Mouse (Mus musculus): ENCODE results near the gene Rhoj. TPM values are rescaled to one million over a fixed set of nuclear protein-coding genes. Genes with fewer than 3 reads are reported as not detected.

The Rhoj gene
- polyA plus RNA-seq, 1 experiment, result 17.5 TPM

- H3K4me3 ChIP-seq (ENCODE audit: low read depth, low read length), result no peak overlapping the region
- whole genome bisulfite sequencing, result 55% methylated on average over 9 of the region's 9 CpGs
- no peaks in the 10 kb centered on the region for H3K27me3 ChIP-seq (ENCODE audit: control insufficient read depth, insufficient read depth, low read length)
- H3K36me3 ChIP-seq (ENCODE audit: control insufficient read depth, insufficient read depth, low read length), result no peaks in the 10 kb centered on the region
- no peaks in the 10 kb centered on the region for H3K4me1 ChIP-seq (ENCODE audit: control insufficient read depth, insufficient read depth, insufficient read length, low read length)
- no peak for TF ChIP-seq POLR2A (IDR thresholded peaks at IDR 0.05; ENCODE audit: low read depth, low read length)
- no peak for TF ChIP-seq CTCF (IDR thresholded peaks at IDR 0.05; ENCODE audit: extremely low read depth, insufficient read length, insufficient replicate concordance, low read depth, low read length)
- no peak overlapping the region for H3K27ac ChIP-seq (ENCODE audit: insufficient read depth, low read depth, low read length)
Observed at GRCm38 (mm10) chr12:75412964-75413363, 104.8 kb downstream of the Rhoj start.

GRCm38 (mm10) chr12:75414991-75415390 is 106.9 kb downstream of the Rhoj start:
- Histone ChIP-seq H3K36me3 (ENCODE audit: control insufficient read depth, insufficient read depth, low read length) (no peaks in the 10 kb centered on the region), H3K4me3 (ENCODE audit: low read depth, low read length) (no peak overlapping the region), H3K27ac (ENCODE audit: insufficient read depth, low read depth, low read length) (no peak overlapping the region), H3K27me3 (ENCODE audit: control insufficient read depth, insufficient read depth, low read length) (no peaks in the 10 kb centered on the region), H3K4me1 (ENCODE audit: control insufficient read depth, insufficient read depth, insufficient read length, low read length) (no peaks in the 10 kb centered on the region)
- no peak for TF ChIP-seq CTCF (IDR thresholded peaks at IDR 0.05; ENCODE audit: extremely low read depth, insufficient read length, insufficient replicate concordance, low read depth, low read length)
- TF ChIP-seq POLR2A (IDR thresholded peaks at IDR 0.05; ENCODE audit: low read depth, low read length), result no peak
- 59% methylated on average over 6 of the region's 6 CpGs for WGBS

- no peak for TF ChIP-seq POLR2A (IDR thresholded peaks at IDR 0.05; ENCODE audit: low read depth, low read length)
- TF ChIP-seq CTCF (IDR thresholded peaks at IDR 0.05; ENCODE audit: extremely low read depth, insufficient read length, insufficient replicate concordance, low read depth, low read length), result no peak
- WGBS, result 81% methylated on average over 4 of the region's 4 CpGs
Observed at GRCm38 (mm10) chr12:75416681-75417080, 108.6 kb downstream of the Rhoj start, which contains the start of gene Gphb5. Gene Gphb5, minus strand, starts transcription at chr12:75416781.

GRCm38 (mm10) chr12:75424359-75424758 is 116.2 kb downstream of the Rhoj start:
- Histone ChIP-seq H3K4me1 (ENCODE audit: control insufficient read depth, insufficient read depth, insufficient read length, low read length) (no peaks in the 10 kb centered on the region), H3K4me3 (ENCODE audit: low read depth, low read length) (no peak overlapping the region), H3K27me3 (ENCODE audit: control insufficient read depth, insufficient read depth, low read length) (no peaks in the 10 kb centered on the region), H3K27ac (ENCODE audit: insufficient read depth, low read depth, low read length) (no peak overlapping the region), H3K36me3 (ENCODE audit: control insufficient read depth, insufficient read depth, low read length) (no peaks in the 10 kb centered on the region)
- 57% methylated on average over 7 of the region's 7 CpGs for WGBS
- TF ChIP-seq CTCF (IDR thresholded peaks at IDR 0.05; ENCODE audit: extremely low read depth, insufficient read length, insufficient replicate concordance, low read depth, low read length), result no peak
- TF ChIP-seq POLR2A (IDR thresholded peaks at IDR 0.05; ENCODE audit: low read depth, low read length), result no peak

More at GRCm38 (mm10) chr12:75416681-75417080, 108.6 kb downstream of the Rhoj start, which contains the start of gene Gphb5:
- H3K27me3 ChIP-seq (ENCODE audit: control insufficient read depth, insufficient read depth, low read length), result no peaks in the 10 kb centered on the region
- no peak within 1 kb of the TSS for H3K4me3 ChIP-seq (ENCODE audit: low read depth, low read length)
- no peak within 1 kb of the TSS for H3K27ac ChIP-seq (ENCODE audit: insufficient read depth, low read depth, low read length)
- H3K36me3 ChIP-seq (ENCODE audit: control insufficient read depth, insufficient read depth, low read length), result no peaks in the 10 kb centered on the region
- no peaks in the 10 kb centered on the region for H3K4me1 ChIP-seq (ENCODE audit: control insufficient read depth, insufficient read depth, insufficient read length, low read length)

GRCm38 (mm10) chr12:75424817-75425216 is 116.7 kb downstream of the Rhoj start:
- Histone ChIP-seq H3K4me1 (ENCODE audit: control insufficient read depth, insufficient read depth, insufficient read length, low read length) (no peaks in the 10 kb centered on the region), H3K27me3 (ENCODE audit: control insufficient read depth, insufficient read depth, low read length) (no peaks in the 10 kb centered on the region), H3K4me3 (ENCODE audit: low read depth, low read length) (no peak overlapping the region), H3K27ac (ENCODE audit: insufficient read depth, low read depth, low read length) (no peak overlapping the region), H3K36me3 (ENCODE audit: control insufficient read depth, insufficient read depth, low read length) (no peaks in the 10 kb centered on the region)
- TF ChIP-seq CTCF (IDR thresholded peaks at IDR 0.05; ENCODE audit: extremely low read depth, insufficient read length, insufficient replicate concordance, low read depth, low read length) (no peak), POLR2A (IDR thresholded peaks at IDR 0.05; ENCODE audit: low read depth, low read length) (no peak)
- 85% methylated on average over 4 of the region's 4 CpGs for WGBS

GRCm38 (mm10) chr12:75425882-75426281 is 117.8 kb downstream of the Rhoj start:
- Histone ChIP-seq H3K27me3 (ENCODE audit: control insufficient read depth, insufficient read depth, low read length) (no peaks in the 10 kb centered on the region), H3K4me3 (ENCODE audit: low read depth, low read length) (no peak overlapping the region), H3K36me3 (ENCODE audit: control insufficient read depth, insufficient read depth, low read length) (no peaks in the 10 kb centered on the region), H3K27ac (ENCODE audit: insufficient read depth, low read depth, low read length) (no peak overlapping the region), H3K4me1 (ENCODE audit: control insufficient read depth, insufficient read depth, insufficient read length, low read length) (no peaks in the 10 kb centered on the region)
- 81% methylated on average over 7 of the region's 7 CpGs for WGBS
- TF ChIP-seq CTCF (IDR thresholded peaks at IDR 0.05; ENCODE audit: extremely low read depth, insufficient read length, insufficient replicate concordance, low read depth, low read length) (no peak), POLR2A (IDR thresholded peaks at IDR 0.05; ENCODE audit: low read depth, low read length) (no peak)

GRCm38 (mm10) chr12:75428719-75429118 is 120.6 kb downstream of the Rhoj start:
- no peak overlapping the region for H3K4me3 ChIP-seq (ENCODE audit: low read depth, low read length)
- 88% methylated on average over 6 of the region's 6 CpGs for WGBS
- H3K36me3 ChIP-seq (ENCODE audit: control insufficient read depth, insufficient read depth, low read length), result no peaks in the 10 kb centered on the region
- H3K4me1 ChIP-seq (ENCODE audit: control insufficient read depth, insufficient read depth, insufficient read length, low read length), result no peaks in the 10 kb centered on the region
- no peak overlapping the region for H3K27ac ChIP-seq (ENCODE audit: insufficient read depth, low read depth, low read length)
- H3K27me3 ChIP-seq (ENCODE audit: control insufficient read depth, insufficient read depth, low read length), result no peaks in the 10 kb centered on the region
- no peak for TF ChIP-seq POLR2A (IDR thresholded peaks at IDR 0.05; ENCODE audit: low read depth, low read length)
- no peak for TF ChIP-seq CTCF (IDR thresholded peaks at IDR 0.05; ENCODE audit: extremely low read depth, insufficient read length, insufficient replicate concordance, low read depth, low read length)
